Mouse (Mus musculus): Measurements from ENCODE around the gene Zfp697. TPM values are rescaled to one million over a fixed set of nuclear protein-coding genes. Genes with fewer than 3 reads are reported as not detected.
"Not testable (repeated sequence)": the region's sequence is repeated elsewhere in the genome, so short reads cannot be mapped to it uniquely, and the experiment has no call there.

Gene Zfp697
- polyA plus RNA-seq, 1 experiment from 2014 or later, result 2.1 TPM

- WGBS (ENCODE audit: insufficient replicate concordance), result 78% methylated on average over 16 of the region's 27 CpGs
- not testable (repeated sequence) for ATAC-seq (ENCODE audit: low read depth); H3K4me2 ChIP-seq (ENCODE audit: low read depth, low read length); H3K4me3 ChIP-seq (ENCODE audit: low read depth, low read length); H3K9ac ChIP-seq (ENCODE audit: low read depth, low read length); H3K4me1 ChIP-seq (ENCODE audit: control insufficient read depth, low read depth, low read length); H3K36me3 ChIP-seq (ENCODE audit: control insufficient read depth, insufficient read depth); H3K27me3 ChIP-seq (ENCODE audit: control insufficient read depth, insufficient read depth, low read depth, low read length); H3K27ac ChIP-seq (ENCODE audit: low read length); H3K9me3 ChIP-seq (replicated peaks; ENCODE audit: control insufficient read depth, low read length)
Measured at GRCm38 (mm10) chr3:98410619-98411580, 28.6 kb downstream of the Zfp697 start.

GRCm38 (mm10) chr3:98413733-98414132 lies 31.5 kb downstream of the Zfp697 start:
- no peaks in the 10 kb centered on the region for H3K36me3 ChIP-seq (ENCODE audit: control insufficient read depth, insufficient read depth)
- no peak overlapping the region for H3K27ac ChIP-seq (ENCODE audit: low read length)
- 41% methylated on average over 2 of the region's 2 CpGs for WGBS (ENCODE audit: insufficient replicate concordance)
- H3K4me1 ChIP-seq (ENCODE audit: control insufficient read depth, low read depth, low read length), result peaks cover 13% of the 10 kb centered on the region
- no peaks in the 10 kb centered on the region for H3K27me3 ChIP-seq (ENCODE audit: control insufficient read depth, insufficient read depth, low read depth, low read length)
- no peak overlapping the region for H3K4me3 ChIP-seq (ENCODE audit: low read depth, low read length)
- ATAC-seq (ENCODE audit: low read depth), result no peak
- no peak overlapping the region for H3K4me2 ChIP-seq (ENCODE audit: low read depth, low read length)
- H3K9ac ChIP-seq (ENCODE audit: low read depth, low read length), result no peak overlapping the region
- no peaks in the 10 kb centered on the region for H3K9me3 ChIP-seq (replicated peaks; ENCODE audit: control insufficient read depth, low read length)

GRCm38 (mm10) chr3:98414296-98414695 lies 32.0 kb downstream of the Zfp697 start:
- Histone ChIP-seq H3K9ac (ENCODE audit: low read depth, low read length) (no peak overlapping the region), H3K4me2 (ENCODE audit: low read depth, low read length) (no peak overlapping the region), H3K4me3 (ENCODE audit: low read depth, low read length) (no peak overlapping the region), H3K4me1 (ENCODE audit: control insufficient read depth, low read depth, low read length) (peaks cover 13% of the 10 kb centered on the region), H3K27ac (ENCODE audit: low read length) (no peak overlapping the region), H3K36me3 (ENCODE audit: control insufficient read depth, insufficient read depth) (no peaks in the 10 kb centered on the region), H3K9me3 (replicated peaks; ENCODE audit: control insufficient read depth, low read length) (no peaks in the 10 kb centered on the region), H3K27me3 (ENCODE audit: control insufficient read depth, insufficient read depth, low read depth, low read length) (no peaks in the 10 kb centered on the region)
- no peak for ATAC-seq (ENCODE audit: low read depth)
- WGBS (ENCODE audit: insufficient replicate concordance), result 63% methylated on average over 3 of the region's 3 CpGs

- ATAC-seq (ENCODE audit: low read depth), result no peak
- WGBS (ENCODE audit: insufficient replicate concordance), result 21% methylated on average over 5 of the region's 5 CpGs
Measured at GRCm38 (mm10) chr3:98416426-98417250, 34.4 kb downstream of the Zfp697 start.

GRCm38 (mm10) chr3:98417328-98417727 lies 35.1 kb downstream of the Zfp697 start:
- Histone ChIP-seq H3K4me3 (ENCODE audit: low read depth, low read length) (no peak overlapping the region), H3K27me3 (ENCODE audit: control insufficient read depth, insufficient read depth, low read depth, low read length) (no peaks in the 10 kb centered on the region), H3K36me3 (ENCODE audit: control insufficient read depth, insufficient read depth) (no peaks in the 10 kb centered on the region), H3K9me3 (replicated peaks; ENCODE audit: control insufficient read depth, low read length) (no peaks in the 10 kb centered on the region), H3K27ac (ENCODE audit: low read length) (no peak overlapping the region), H3K4me1 (ENCODE audit: control insufficient read depth, low read depth, low read length) (peaks cover 13% of the 10 kb centered on the region), H3K4me2 (ENCODE audit: low read depth, low read length) (no peak overlapping the region), H3K9ac (ENCODE audit: low read depth, low read length) (no peak overlapping the region)
- ATAC-seq (ENCODE audit: low read depth), result peak; percentile 48; the same call in 1 of the 2 replicates
- 12% methylated on average over 4 of the region's 4 CpGs for WGBS (ENCODE audit: insufficient replicate concordance)

More at GRCm38 (mm10) chr3:98416426-98417250, 34.4 kb downstream of the Zfp697 start:
- Histone ChIP-seq H3K4me1 (ENCODE audit: control insufficient read depth, low read depth, low read length) (peaks cover 13% of the 10 kb centered on the region), H3K27me3 (ENCODE audit: control insufficient read depth, insufficient read depth, low read depth, low read length) (no peaks in the 10 kb centered on the region), H3K4me3 (ENCODE audit: low read depth, low read length) (no peak overlapping the region), H3K36me3 (ENCODE audit: control insufficient read depth, insufficient read depth) (no peaks in the 10 kb centered on the region), H3K27ac (ENCODE audit: low read length) (no peak overlapping the region), H3K4me2 (ENCODE audit: low read depth, low read length) (no peak overlapping the region), H3K9me3 (replicated peaks; ENCODE audit: control insufficient read depth, low read length) (no peaks in the 10 kb centered on the region), H3K9ac (ENCODE audit: low read depth, low read length) (no peak overlapping the region)

- peaks cover 10% of the 10 kb centered on the region for H3K4me1 ChIP-seq (ENCODE audit: control insufficient read depth, low read depth, low read length)
- H3K36me3 ChIP-seq (ENCODE audit: control insufficient read depth, insufficient read depth), result no peaks in the 10 kb centered on the region
- no peak overlapping the region for H3K9ac ChIP-seq (ENCODE audit: low read depth, low read length)
- H3K9me3 ChIP-seq (replicated peaks; ENCODE audit: control insufficient read depth, low read length), result no peaks in the 10 kb centered on the region
- peak; percentile 47; the same call in 1 of the 2 replicates for ATAC-seq (ENCODE audit: low read depth)
- 41% methylated on average over 6 of the region's 6 CpGs for WGBS (ENCODE audit: insufficient replicate concordance)
- H3K4me3 ChIP-seq (ENCODE audit: low read depth, low read length), result no peak overlapping the region
- no peaks in the 10 kb centered on the region for H3K27me3 ChIP-seq (ENCODE audit: control insufficient read depth, insufficient read depth, low read depth, low read length)
- H3K27ac ChIP-seq (ENCODE audit: low read length), result no peak overlapping the region
- H3K4me2 ChIP-seq (ENCODE audit: low read depth, low read length), result no peak overlapping the region
Measured at GRCm38 (mm10) chr3:98418991-98419785, 36.9 kb downstream of the Zfp697 start.

- Histone ChIP-seq H3K4me3 (ENCODE audit: low read depth, low read length) (no peak overlapping the region), H3K4me1 (ENCODE audit: control insufficient read depth, low read depth, low read length) (peaks cover 10% of the 10 kb centered on the region), H3K36me3 (ENCODE audit: control insufficient read depth, insufficient read depth) (no peaks in the 10 kb centered on the region), H3K27me3 (ENCODE audit: control insufficient read depth, insufficient read depth, low read depth, low read length) (no peaks in the 10 kb centered on the region), H3K27ac (ENCODE audit: low read length) (no peak overlapping the region), H3K9ac (ENCODE audit: low read depth, low read length) (no peak overlapping the region), H3K9me3 (replicated peaks; ENCODE audit: control insufficient read depth, low read length) (no peaks in the 10 kb centered on the region), H3K4me2 (ENCODE audit: low read depth, low read length) (no peak overlapping the region)
- ATAC-seq (ENCODE audit: low read depth), result no peak
- 56% methylated on average over 4 of the region's 4 CpGs for WGBS (ENCODE audit: insufficient replicate concordance)
Measured at GRCm38 (mm10) chr3:98419786-98420070, 37.5 kb downstream of the Zfp697 start.

- H3K36me3 ChIP-seq (ENCODE audit: control insufficient read depth, insufficient read depth), result no peaks in the 10 kb centered on the region
- no peak overlapping the region for H3K9ac ChIP-seq (ENCODE audit: low read depth, low read length)
- H3K4me2 ChIP-seq (ENCODE audit: low read depth, low read length), result no peak overlapping the region
- WGBS (ENCODE audit: insufficient replicate concordance), result 53% methylated on average over 4 of the region's 4 CpGs
- no peak for ATAC-seq (ENCODE audit: low read depth)
- peaks cover 19% of the 10 kb centered on the region for H3K27me3 ChIP-seq (ENCODE audit: control insufficient read depth, insufficient read depth, low read depth, low read length)
- no peak overlapping the region for H3K27ac ChIP-seq (ENCODE audit: low read length)
- H3K9me3 ChIP-seq (replicated peaks; ENCODE audit: control insufficient read depth, low read length), result no peaks in the 10 kb centered on the region
- H3K4me3 ChIP-seq (ENCODE audit: low read depth, low read length), result no peak overlapping the region
- no peaks in the 10 kb centered on the region; the same call in none of the 2 replicates for H3K4me1 ChIP-seq (ENCODE audit: control insufficient read depth, low read depth, low read length)
Measured at GRCm38 (mm10) chr3:98422926-98423325, 40.7 kb downstream of the Zfp697 start.

All from liver, embryonic 16.5 days (tissue).